Mouse (Mus musculus) cerebellum, postnatal 25 days (tissue): ENCODE measurements around the gene Rad51b.

Source experiments
- DNase-seq, 2 experiments: peaks; one replicate each; pipeline ENCODE4 v3.0.0; 2021; ENCODE audit warnings: mixed read lengths in 2 of 2

The Rad51b gene

DNA sequence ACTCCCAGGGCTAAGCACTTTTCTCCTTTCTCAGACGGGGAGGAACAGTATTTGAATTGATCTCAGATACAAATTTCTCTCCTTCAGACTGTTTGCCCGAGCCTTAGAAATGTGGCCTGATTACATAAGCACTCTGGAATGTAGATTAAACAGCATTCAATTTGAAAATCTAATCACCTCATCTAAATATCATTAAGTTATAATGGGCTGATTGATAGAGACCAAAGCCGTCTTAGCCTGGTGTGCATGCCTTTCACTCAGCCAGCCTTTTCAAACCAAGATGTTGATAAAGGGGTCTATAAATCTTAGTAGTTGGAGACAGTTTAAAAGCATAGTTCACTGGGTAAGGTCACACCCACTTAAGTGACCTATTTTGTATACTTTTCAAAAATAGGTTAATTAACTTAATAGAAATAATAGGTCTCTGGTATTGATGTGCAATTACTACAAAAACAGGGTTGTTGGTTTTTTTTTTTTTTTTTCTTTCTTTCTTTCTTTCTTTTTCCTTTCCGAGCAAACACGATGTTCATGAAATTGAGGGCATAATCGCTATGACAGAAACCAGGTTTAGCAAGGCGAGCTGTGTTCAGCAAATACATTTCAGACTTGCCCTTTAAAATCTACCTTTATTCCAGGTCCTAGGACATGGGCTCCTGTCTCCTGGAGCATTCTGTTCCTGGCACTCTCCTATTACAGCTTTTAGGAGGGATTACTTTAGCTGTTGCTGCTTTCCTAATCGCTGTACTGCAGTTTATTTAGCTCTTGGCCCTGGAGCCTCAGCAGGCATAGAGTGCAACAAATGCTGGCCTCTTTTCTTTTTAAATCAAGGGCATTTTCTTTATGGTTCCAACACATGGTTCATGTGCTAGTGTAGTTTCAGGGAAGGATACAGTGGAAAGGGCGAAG is 238.7 kb downstream of the Rad51b start:
- no peak for DNase-seq

- DNase-seq, result no peak
Observed at GRCm38 (mm10) chr12:79540176-79540575, 243.1 kb downstream of the Rad51b start.

DNA sequence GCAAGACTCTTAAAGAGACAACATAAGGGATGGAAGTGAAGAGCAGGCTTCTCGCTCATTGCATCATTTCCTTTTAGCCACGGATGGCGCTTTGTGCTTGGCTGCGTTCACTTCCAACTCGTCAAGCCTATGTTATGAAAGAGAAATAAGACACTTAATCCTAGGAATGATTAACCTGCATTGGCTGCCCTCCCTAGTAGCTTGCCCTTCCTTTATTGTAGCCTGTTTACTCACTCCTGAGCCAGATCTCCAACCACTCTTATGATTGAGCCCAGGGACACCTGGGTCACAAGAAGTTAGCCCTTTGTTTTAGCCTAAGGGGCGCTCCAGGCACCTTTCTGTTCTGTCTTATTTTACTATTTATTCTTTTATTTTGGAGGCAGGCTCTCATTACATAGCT is 244.5 kb downstream of the Rad51b start:
- no peak for DNase-seq

DNA sequence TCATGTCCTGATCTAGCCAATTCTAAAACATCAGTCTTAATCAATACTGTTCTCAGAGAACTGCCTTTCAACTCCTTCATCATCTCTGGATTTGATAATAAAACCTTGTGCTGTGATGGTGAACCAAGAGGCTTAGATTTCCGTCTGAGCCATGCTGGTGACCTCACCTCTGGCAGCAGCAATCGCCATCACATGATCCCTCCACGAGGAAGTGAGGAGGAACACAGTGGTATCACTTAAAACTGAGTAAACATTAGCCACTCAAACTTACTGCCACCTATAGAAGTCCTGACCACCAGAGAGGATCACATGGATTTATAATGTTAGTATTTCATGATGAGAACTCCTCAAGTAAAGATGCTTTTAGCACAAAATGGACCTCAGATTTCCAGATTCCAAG is 248.0 kb downstream of the Rad51b start:
- no peak for DNase-seq

DNA sequence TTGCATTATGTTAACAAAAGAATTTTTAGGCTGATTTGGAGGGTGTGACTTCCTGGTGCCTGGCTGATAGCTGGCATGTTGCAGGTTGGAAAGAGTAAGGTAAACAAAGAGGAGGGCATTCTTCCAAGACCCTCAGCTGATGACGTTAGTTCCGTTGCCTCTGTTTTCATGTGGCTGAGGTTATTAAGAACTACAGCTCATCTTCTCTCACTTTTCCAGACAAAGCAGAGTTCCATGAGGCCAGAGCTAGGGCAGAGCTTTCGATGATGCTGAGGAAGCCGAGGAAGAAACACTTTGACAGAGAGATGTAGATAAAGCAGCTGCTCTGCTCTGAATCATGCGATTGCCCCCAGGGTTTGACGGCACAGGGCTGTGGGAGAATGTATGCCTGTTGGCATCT is 250.5 kb downstream of the Rad51b start:
- DNase-seq, result no peak

- DNase-seq, result no peak
Observed at GRCm38 (mm10) chr12:79548607-79549330, 251.7 kb downstream of the Rad51b start.

GRCm38 (mm10) chr12:79550049-79550682 is 253.1 kb downstream of the Rad51b start:
- DNase-seq, result no peak

GRCm38 (mm10) chr12:79551274-79551673 is 254.2 kb downstream of the Rad51b start:
- no peak for DNase-seq

- no peak for DNase-seq
Observed at GRCm38 (mm10) chr12:79553056-79553455, 256.0 kb downstream of the Rad51b start.

GRCm38 (mm10) chr12:79557904-79558303 is 260.8 kb downstream of the Rad51b start:
- no peak for DNase-seq

GRCm38 (mm10) chr12:79558711-79559110 is 261.6 kb downstream of the Rad51b start:
- no peak for DNase-seq

- DNase-seq, result no peak
Observed at GRCm38 (mm10) chr12:79559410-79560015, 262.4 kb downstream of the Rad51b start.

DNA sequence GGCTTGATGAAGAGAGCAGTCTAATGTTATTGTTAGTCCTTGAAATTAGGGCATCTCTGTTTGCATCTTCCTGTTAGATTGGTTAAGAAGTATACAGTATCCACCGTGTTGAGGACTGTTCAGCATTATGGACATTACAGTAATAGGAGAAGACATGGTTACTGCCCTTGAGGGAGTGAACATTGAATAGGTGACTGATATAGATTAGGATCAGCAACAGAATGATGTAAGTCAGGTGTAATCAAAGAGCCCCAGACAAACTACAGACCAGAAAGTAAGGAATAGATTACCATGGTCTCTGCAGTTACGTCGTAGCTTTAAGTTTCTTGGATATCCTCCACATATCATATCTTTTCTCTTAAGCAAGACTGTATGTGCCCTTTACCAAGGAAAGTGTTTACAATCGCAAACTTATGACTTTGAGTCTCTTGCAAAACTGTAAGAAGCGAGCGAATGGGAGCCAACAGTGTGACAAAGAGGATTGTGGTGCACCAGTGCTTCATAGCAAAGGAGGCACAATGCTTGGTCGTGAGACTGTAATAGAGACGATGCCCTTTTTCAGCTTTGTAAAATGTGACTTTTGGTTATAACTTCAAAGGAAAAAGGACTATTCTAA is 263.1 kb downstream of the Rad51b start:
- no peak for DNase-seq

DNA sequence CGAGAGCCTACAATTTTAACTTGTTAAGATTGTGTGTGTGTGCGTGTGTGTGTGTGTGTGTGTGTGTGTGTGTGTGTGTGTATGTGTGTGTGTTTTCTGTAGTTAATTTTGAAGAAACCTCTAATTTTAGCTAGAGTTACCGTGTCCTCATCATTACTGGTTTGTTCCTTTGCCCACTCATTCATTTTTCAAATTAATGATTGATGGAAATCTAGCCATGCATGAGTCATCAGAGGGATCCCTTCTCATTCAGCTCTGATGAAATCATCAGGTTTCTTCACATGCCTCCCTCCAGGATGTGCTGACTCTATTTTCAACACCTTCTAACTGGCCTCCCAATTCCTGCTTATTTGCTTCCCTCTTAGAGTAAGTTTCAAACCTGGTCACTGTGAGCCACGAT is 263.8 kb downstream of the Rad51b start:
- no peak for DNase-seq

- DNase-seq, result no peak
Observed at GRCm38 (mm10) chr12:79574159-79575040, 277.3 kb downstream of the Rad51b start.

GRCm38 (mm10) chr12:79575041-79575541 is 278.0 kb downstream of the Rad51b start:
- DNase-seq, result no peak

- DNase-seq, result no peak
Observed at GRCm38 (mm10) chr12:79577525-79577924, 280.4 kb downstream of the Rad51b start.

- peak in 1 of 2 experiments; percentile 21 for DNase-seq
Observed at GRCm38 (mm10) chr12:79579018-79579585, 282.0 kb downstream of the Rad51b start.

DNA sequence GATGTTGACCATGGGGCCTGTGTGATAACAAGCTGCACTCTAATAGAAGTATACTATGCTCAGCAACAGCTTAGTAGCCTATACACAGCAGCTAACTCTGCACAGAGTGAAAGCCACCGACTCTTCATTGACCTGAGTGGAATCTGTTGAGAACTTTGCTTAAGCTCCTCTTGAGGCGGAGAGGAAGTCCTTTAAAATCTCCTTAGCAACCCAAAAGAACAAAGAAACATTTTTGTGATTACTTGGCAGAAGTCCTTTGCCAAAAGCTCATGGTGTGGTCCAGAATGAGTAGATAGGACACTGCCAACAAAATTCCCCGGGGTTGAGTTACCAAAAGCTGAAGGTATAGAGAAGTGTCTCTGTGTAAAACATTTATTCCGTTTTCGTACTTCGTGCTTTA is 282.8 kb downstream of the Rad51b start:
- DNase-seq, result no peak

DNA sequence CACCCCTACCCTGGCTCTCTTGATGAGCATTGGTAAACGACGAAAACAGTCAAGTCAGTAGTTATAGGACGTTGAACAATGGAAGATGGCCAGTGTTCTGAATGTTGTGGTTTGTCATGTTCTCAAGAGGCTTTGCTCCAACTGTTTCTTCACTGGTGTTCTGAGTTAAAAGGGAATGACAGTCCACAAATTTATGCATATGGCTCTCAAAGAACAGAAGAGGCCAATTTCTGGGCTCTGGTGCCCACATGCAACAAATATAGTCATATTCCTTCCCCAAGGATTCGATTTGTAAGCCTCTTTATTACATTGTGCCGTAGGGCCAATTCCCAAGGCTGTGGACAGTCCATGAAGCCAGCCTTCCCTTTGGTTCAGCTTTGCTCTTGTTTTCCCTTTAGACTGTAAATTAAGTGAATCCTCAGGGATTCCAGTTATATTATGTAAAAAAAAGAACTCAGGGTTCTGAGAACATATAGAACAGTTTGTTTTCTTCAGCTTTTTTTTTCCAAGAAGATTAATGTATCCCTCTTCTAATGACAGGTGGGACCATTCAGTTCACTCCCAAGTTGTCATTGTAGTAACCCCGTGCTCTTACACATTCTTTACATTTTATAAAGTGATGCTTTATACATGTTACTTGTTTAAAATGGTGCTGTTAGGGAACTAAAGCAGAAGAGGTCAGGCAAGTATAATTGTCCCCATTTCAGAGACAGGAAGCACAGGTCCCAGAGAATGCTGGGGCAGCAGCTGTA is 287.6 kb downstream of the Rad51b start:
- no peak for DNase-seq
